Mouse (Mus musculus) kidney, adult 8-10 months (tissue): ENCODE data around the gene AB124611.
"Not testable (repeated sequence)": the region's sequence is repeated elsewhere in the genome, so short reads cannot be mapped to it uniquely, and the experiment has no call there.

Experiments used
- DNase-seq, 2 experiments: peaks; one replicate each; pipeline ENCODE4 v3.0.0; 2022

AB124611 gene

GRCm38 (mm10) chr9:21565004-21565586 lies 39.1 kb downstream of the AB124611 start:
- no peak for DNase-seq

DNA sequence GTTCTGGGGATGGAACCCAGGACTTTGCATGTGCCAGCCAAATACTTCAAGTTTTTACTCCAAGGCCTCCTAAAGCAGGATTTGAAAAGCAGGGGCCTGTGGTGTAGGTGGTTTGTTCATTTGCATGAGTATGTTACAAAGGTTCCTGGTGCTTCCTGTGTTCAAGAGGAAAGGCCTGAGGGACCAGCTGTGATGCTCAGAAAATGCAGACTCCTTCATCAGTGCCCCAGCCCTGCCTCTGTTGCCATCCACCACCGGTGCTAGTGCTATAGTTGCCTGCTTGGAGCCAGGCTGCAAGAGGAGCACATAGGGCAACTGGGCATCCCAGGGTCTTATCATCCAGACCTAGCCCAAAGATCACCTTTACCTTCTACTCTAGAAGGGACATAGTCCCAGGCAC lies 40.6 kb downstream of the AB124611 start:
- DNase-seq, result no peak

DNA sequence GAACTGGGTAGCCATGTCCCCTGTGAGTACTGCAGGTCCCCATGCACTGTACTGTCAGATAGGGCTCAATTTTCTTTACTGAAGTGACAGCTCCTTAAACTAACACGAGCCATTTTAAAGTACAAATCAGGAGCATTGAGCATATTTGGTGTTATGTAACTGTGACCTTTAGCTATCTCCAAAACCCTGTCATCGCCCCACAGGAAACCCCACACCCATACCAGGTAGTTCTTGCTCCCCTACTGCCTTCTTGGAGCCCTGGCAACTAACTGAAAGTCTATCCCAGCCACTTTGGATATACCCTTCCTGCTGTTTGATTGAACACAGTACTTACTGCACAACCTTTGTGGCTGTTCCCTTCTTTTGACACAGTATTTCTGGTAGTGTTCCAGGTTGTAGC lies 41.1 kb downstream of the AB124611 start:
- DNase-seq, result no peak

- no peak for DNase-seq
Measured at GRCm38 (mm10) chr9:21568657-21569255, 42.8 kb downstream of the AB124611 start.

GRCm38 (mm10) chr9:21574012-21574801 lies 48.2 kb downstream of the AB124611 start:
- no peak for DNase-seq

DNA sequence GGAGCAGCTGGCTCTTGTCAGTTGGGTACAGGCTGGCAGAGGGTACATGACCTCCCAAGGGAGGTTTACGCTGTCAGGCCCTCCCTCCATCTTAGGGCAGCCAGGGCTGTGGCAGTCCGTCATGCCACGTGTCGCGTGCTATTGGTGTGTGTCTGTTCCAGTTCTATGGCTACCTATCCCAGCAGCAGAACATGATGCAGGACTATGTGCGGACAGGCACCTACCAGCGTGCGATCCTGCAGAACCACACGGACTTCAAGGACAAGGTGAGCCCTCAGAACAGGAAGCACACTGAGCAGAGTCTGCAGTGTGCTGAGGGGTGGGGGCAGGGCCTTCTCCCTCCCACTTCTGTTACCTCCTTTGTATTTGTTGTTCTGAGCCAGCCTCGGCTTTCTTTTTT lies 49.3 kb downstream of the AB124611 start:
- DNase-seq, result no peak

DNA sequence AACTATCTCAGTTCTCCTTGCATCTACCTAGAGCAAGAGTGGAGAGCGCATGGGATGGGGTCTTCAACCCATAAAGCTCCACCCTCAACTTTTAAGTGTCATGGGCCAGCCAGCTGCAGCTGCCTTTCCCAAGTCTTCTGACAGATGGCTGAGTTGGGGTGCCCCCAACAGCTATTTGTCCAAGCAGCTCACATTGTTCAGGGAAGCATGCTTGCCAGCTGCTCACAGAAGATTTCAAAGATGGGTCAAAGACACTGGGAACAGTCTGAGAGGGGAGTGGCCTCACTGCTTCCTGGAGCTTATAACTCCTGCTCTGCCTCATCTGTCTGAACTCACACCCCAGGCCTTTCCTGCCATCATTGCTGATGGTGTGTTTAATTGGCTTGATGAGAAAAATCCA lies 50.3 kb downstream of the AB124611 start:
- no peak for DNase-seq

GRCm38 (mm10) chr9:21578226-21578625 lies 52.2 kb downstream of the AB124611 start:
- no peak for DNase-seq

- no peak for DNase-seq
Measured at GRCm38 (mm10) chr9:21585401-21585800, 59.4 kb downstream of the AB124611 start.

DNA sequence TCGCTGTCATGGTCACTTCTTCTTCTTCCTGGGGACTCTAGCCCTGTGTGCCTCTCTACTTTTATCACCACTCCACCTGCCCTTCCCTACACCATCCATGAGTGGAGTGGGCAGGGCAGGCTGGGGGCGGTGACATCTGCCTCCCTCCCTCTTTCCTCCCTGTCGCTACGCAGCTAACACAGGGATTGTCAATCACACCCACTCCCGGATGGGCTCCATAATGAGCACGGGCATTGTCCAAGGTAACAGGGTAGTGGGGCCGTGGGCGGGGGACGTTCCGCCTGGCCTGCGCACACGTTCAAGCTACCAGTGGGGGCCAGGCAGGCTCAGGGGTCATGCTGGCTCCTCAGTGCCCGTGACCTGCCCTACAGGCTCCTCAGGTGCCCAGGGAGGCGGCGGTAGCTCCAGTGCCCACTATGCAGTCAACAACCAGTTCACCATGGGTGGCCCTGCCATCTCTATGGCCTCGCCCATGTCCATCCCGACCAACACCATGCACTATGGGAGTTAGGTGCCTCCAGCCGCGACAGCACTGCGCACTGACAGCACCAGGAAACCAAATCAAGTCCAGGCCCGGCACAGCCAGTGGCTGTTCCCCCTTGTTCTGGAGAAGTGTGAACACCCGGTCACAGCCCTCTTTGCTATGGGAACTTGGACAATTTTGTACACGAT lies 61.8 kb downstream of the AB124611 start:
- no peak for DNase-seq

GRCm38 (mm10) chr9:21588350-21588749 lies 62.4 kb downstream of the AB124611 start:
- DNase-seq, result no peak

GRCm38 (mm10) chr9:21589538-21589937 lies 63.6 kb downstream of the AB124611 start:
- DNase-seq, result no peak

DNA sequence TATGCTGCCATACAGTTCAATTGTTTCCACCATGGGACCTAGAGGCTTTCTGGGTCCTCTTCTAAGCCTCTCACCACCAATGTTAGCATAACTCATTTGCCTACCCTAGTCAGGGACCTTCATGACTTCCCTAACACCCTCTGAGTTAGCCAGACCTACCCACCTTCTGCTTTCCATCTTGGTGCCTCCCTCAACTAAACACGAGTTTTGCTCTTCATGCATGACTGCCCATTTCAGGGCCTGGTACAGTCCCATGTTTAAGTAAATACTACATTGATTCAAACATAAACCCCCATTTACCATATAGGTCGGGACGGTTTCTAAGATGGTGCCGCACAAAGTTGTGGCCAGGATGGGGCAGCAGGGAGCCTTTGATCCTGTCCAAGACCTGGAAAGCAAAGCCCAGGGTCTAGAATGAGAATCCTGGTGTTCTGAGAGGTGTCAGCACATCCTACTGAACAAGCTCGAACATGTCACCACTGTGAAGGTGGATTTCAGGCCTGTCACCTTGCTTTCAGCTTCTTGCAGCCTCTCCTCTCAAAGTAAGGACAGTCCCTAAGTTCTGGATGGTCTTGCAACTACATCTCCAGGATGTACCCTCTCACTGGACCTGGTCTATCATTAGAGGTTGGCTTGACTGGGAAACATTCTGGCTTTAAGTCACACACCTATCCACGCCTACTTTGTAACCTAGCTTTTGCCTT lies 65.3 kb downstream of the AB124611 start:
- no peak for DNase-seq

GRCm38 (mm10) chr9:21591831-21592702 lies 66.1 kb downstream of the AB124611 start:
- no peak for DNase-seq

DNA sequence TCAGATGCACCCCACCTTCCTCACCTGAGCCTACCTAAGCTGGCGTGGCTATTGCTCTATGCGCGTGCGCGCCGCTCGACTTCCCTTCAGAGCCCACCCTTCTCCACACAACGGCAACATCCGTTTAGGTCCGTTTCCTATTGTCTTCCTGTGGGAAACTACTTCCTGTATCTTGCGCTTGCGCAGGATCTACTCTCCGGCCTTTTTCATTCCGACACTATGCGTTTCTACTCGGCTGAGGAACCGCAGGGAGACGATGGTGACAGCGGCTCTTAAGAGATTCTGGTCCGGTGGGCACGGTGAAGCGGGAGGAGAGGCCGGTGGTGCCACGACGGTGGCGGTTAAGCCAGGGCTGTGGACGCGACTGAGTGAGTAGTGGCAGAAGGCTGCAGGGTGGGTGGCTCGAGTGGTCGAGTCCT lies 66.7 kb downstream of the AB124611 start, which contains the start of the genes Timm29 and Yipf2:
Gene Timm29, plus strand, starts transcription at position 20 of the 419 bp plus-strand sequence.
Gene Yipf2, minus strand, starts transcription at position 126 of the 419 bp plus-strand sequence.
- DNase-seq, result peak; percentile 92 to 94

- DNase-seq, result peak; percentile 34 to 44
Measured at GRCm38 (mm10) chr9:21593122-21593721, 67.2 kb downstream of the AB124611 start.

DNA sequence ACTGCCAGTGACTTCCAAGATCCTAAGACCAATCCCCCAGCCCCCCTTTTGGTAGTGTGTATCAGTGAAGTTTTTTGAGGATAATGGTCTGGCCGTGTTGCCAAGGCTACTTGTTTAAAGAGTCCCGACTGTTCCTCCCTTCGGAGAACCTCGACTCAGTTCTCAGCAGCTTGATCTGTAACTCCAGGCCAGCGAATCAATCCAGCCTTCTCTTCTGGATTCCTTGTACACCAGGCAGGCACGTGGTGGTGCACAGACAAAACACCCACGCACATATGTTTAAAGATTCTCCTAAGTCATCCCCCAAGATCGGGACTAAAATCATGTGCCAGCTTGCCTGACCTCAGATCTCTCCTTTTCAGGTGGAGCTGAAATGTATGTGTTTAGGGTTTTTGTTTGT lies 68.4 kb downstream of the AB124611 start:
- not testable (repeated sequence) for DNase-seq

DNA sequence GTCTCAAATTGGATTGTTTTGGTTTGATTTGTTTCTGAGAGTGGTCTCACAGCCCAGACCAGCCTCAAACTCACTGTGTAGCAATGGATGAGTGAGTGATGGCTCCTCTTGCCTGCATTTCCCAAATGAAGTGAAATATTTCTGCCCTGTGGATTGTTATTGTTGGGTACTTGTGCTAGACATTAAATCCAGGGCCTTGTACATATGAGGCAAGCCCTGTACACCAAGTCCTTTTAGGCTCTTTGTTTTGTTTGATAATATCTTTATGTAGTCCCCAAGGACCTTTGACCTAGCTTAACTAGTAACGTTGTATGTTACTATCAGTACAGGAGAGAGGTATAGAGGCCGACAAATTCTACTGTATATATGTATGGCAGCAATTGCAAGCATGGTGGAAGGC lies 68.9 kb downstream of the AB124611 start:
- no peak for DNase-seq
